Mouse (Mus musculus) 416B (cell line): ENCODE measurements around the gene Tsc22d4.

ENCODE experiments used
- DNase-seq: peaks from one replicate; pipeline ENCODE4 v3.0.0; 2011; ENCODE audit warnings: low read depth

The Tsc22d4 gene

DNA sequence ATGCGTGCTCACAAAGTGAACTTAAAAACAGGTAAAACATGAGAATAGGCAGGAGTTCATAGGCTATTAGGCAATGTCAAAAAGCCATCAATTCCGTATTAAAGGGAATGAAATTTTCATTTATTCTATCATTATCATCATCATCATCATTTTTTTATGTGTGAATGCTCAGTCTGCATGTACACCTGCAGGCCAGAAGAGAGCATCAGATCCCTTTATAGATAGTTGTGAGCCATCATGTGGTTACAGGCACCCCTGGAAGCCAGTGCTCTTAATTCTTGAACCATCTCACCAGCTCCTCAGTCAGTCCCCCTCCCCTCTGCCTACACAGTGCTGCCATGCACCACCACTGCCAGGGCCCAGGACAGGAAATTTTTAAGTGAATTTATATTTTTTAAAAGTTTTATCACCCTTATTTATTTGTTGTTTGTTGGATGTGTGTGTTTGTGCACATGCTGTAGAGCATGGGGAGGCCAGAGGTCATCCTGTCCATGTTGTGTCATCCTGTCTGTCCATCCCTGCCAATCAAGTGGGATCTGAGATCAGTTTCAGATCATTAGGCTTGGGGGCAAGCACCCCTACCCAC is 43.5 kb downstream of the Tsc22d4 start:
- DNase-seq = no peak

DNA sequence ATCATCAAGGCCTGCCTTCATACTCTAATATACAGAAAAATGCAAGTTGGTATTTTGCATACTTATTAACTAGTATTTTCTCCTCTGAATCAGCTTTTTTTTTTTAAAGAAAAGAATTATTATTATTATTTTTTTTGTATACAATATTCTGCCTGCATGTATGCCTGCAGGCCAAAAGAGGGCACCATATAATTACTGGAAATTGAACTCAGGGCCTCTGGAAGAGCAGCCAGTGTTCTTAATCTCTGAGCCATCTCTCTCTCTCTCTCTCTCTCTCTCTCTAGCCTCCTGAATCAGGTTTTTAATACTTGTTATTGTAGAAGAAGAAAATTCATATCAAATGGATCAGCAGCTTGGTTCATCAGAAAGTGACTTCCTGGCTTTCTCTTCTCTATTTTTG is 46.0 kb downstream of the Tsc22d4 start:
- peak; percentile 53 for DNase-seq

DNA sequence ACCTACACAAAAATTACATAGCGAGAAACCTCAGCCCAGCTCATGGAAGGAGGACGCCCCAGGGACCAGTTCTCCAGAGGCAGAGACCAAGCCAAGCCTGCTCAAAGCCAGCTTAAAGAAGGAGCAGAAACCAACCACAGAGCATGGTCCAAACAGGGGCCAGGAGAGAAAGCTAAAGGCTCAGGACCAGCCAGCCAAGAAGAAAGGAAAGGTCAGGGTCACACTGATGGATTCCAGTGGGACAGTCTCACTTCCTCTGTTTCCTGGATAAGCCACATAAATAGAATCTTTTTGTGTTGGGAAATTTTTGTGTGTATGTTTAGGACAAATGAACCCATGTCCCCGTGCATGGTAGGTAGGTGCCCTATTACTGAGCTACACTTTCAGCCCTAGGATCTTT is 51.1 kb downstream of the Tsc22d4 start:
- DNase-seq = no peak

DNA sequence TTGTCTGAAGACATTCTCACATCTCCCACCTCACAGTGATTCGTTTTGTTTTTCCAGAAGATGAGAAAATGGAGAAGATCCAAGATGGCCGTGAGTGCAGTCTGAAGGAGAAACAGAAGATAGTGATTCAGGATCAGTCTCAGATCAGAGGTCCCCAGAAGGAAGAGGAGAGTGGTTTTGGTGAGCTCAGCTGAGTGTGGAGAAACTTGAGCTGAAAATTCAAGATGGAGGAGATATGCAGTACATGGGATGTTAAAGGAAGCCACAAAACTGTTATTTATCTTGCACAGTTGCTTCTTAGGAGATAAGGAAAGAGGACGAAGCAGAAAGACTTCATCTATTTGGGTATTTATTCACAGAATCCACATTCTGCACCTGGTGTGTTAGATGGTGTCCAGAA is 55.4 kb downstream of the Tsc22d4 start:
- peak; percentile 36 for DNase-seq

DNA sequence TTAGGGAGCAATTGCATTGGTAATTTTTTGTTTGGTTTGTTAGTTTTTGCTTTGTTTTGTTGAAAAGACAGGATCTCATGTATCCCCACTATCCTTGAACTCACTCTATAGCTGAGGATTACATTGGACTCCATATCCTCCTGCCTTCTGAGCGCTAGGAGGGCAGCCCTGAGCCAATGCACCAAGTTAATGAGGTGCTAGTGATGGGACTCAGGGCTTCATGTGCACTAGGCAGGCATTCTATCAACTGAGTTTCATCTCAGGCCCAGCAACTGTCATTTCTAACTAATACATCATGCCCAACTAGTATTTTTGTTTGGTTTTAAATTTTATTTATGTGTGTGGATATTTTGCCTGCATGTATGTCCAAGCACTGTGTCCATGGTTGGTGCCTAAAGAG is 60.6 kb downstream of the Tsc22d4 start:
- DNase-seq = no peak

DNA sequence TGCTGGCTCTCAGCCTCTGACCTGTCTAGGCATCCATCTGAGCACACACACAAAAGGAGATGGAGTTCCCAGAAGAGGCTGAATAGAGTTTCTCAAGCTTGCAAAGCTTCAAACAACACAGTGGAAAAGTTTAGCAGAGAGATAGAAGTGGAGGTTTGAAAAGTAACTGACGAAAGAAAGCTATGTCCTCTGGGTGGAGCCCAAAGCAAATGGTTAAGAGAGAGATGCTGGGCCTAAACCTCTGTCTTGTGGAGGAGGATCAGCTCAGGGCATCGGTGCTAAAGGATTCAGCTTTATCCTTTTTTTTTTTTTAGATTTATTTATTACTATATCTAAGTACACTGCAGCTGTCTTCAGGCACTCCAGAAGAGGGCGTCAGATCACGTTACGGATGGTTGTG is 62.8 kb downstream of the Tsc22d4 start:
- no peak for DNase-seq

DNA sequence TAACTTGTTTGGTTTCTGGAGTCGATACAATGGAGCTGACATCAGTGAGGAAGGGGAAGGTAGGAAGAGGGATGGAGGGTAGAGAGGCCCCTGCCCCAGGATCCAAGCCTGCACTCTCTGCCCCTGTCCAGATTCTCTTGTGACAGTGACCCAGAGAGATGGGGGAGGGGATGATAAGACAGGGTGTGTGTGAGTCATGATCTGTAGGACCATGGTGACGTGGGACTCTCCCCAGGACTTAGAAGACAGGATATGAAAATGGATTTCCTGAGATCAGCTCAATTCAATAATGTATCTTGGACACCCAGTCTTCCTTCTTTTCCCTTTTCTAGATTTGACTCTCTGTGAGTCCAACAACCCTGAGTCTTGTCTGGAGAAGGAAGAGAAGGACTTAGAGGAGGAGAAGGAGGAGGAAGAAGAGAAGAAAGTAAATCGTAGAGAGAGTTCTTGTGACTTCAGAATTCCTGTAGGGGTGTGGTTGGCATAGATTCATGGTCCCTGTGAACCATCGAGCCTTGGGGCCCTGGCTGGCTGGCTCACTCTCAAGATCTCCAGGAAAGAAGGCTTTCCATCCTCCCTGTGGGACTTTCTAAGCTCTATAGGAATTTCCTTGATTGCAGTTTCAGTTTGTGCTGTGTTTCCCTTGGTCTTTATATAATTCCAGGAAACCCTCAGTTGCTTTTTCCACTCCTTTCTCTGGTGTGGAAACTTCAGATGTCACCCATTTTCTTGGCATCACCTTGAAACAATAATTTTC is 72.1 kb downstream of the Tsc22d4 start:
- DNase-seq = peak; percentile 37
